Mouse (Mus musculus): Measurements from ENCODE around the gene Poldip2.

Gene Poldip2

GRCm38 (mm10) chr11:78512025-78512957 is at the start of gene Poldip2, which contains the start of gene Tmem199:
Gene Poldip2 (plus strand): TSS chr11:78512193.
Gene Tmem199 (minus strand): TSS chr11:78512172.
- peak; percentile 51 for DNase-seq (ENCODE audit: low spot score)

- no peak for DNase-seq (ENCODE audit: low spot score)
Measured at GRCm38 (mm10) chr11:78462669-78463068, 49.3 kb upstream of the Poldip2 start.

DNA sequence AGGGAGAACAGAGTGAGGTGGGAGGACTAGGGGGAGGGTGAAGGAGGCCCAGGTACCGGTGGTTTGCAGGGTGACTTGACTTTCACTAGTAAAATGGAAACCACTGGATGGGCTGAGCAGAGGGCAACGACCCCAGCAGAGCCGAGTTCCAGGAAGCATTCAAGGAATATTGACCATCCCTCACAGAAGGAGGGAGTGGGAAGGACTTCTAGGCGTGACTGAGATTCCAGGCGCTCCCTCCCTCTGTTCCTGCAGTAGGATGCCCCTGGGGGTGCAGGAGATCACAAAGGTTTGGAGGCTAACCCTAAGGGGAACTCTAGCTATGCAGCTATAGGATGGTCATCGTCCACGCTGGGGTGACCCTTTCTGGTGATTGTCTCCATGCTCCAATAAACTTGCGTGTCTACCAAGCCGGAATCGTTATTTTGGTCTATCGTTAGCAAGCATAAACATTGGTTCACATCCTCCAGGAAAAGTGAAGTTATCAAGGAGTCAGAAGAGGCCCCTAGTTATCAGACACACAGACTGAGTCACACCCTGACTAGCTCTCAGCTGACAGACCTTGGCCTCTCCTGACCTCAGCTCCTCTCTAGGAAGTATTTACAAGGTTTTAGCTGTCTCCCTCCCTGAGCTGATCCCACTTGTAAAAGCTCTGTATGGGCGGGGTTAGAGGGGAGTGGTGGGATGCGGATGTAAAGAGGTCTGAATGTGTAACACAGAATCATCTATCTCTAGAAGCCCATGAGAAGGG is 48.5 kb upstream of the Poldip2 start:
- DNase-seq (ENCODE audit: low spot score), result no peak

DNA sequence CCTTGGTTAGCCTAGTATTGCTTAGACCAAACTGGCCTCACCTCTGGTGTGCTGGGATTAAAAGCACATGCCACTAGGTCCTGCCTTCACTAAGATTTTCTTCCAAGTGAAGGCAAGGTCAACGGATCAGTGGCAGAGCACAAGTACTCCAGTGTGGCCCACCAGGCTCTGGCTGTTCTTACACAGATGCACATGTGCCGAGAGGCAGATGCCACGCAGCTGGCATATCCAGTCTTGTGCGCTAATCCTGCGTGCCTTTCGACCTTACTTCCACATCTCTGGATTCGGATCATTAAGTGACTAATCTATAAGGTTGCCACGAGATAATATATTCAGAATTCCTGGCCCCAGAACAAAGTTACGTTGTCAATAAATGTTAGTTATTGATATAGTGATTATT is 46.9 kb upstream of the Poldip2 start:
- no peak for DNase-seq (ENCODE audit: low spot score)

DNA sequence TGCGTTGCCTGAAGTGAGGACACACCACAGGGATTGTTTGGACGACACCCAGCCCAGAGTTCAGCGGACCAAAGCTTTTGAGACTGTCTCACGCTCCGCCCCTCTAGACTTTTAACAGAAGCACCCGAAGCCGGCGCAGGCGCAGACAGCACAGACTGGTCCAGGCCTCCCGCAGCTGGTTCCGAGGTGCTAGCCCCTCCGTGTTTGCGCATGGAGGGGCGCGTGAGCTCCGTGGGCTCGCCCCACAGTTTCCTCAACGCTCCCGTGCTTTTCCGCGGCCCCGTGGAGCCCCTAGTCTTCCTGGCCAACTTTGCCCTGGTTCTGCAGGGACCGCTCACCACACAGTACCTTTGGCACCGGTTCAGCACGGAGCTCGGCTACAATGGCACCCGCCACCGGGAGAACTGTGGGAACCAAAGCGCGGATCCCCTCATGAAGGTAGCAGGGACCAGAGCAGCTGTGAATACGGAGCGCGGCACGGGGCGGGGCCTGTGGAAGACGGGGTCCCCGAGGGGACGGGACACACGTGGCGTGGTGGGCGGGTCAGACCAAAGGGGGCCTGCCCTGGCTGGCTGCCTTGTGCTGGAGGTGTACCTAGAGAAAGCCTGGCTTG is 46.3 kb upstream of the Poldip2 start, which contains the start of gene Slc46a1:
TSS of gene Slc46a1 (plus strand) at position 130 of the 613 bp plus-strand sequence.
- peak; percentile 50 for DNase-seq (ENCODE audit: low spot score)

- DNase-seq (ENCODE audit: low spot score), result no peak
Measured at GRCm38 (mm10) chr11:78466242-78466912, 45.6 kb upstream of the Poldip2 start.

DNA sequence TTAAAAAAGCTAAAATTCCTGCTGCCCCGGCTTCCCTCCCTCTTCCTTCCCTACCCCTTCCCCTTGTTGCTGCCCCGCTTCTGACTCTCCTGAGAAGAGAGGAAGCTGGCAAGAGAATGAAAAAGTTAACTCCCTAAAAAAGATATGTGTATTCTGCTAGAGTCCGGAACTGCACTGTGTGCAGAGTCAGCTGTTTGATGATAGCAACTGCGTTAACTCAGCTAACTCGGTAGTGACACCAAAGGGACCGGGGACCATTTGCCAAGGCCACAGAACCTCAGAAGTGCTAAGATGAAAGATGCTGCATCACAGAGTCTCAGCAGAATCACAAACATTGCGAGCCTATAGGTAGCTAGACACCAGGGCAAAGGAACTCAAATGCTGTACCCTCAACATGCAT is 44.5 kb upstream of the Poldip2 start:
- DNase-seq (ENCODE audit: low spot score), result no peak

DNA sequence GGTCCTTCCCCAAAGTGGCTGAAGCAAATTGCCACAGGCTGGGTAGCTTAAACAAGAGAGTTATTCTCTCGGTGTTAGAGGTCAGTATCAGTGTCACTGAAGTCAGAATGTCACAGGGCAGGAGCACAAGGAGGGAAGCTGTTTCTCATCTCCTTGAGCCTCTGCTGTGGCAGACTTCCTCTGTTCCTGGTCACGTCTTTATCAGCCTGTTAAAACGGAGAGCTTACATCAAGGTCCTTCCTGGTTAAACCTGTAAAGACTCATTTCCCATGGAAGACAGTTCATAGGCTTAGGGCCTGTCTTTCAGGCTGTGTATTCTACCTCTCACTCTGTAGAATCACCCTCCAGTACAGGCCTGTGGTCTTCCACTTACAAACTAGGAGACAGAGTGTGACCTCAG is 44.1 kb upstream of the Poldip2 start:
- no peak for DNase-seq (ENCODE audit: low spot score)

DNA sequence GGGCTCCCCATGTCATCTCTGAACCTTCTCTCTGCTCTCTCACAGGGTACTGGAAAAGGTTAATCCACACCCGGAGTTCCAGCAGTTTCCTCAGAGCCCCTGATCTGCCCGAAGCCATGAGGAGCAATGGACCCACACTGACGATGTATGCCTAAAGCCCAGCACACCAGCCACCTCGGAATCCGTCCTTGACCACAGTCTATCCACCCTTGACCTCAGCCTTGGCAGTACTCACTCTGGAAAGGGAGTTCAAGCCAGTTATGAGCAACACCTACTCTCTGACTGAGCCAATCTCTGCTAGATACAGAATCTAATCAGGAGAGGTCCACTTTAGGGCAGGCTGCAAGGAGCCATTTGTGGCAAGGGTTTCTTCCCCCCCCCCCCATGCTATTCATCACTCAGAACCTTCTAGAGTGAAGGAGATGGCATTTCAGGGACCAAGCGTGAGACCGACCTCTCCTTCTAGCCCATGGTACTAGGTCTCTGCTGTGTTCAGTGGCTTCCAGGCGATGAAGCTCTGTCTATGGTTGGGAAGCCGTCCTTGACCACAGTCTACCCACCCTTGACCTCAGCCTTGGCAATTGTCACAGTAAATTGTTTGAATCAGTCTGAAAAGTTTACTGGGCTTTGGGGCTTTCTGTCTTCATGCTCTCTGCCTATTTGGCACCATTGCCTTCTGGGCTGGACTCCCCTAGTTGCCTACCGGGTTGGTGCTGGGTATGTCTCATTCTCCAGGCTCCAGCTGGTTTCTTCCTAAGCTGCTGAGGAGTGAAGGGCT is 40.5 kb upstream of the Poldip2 start:
- DNase-seq (ENCODE audit: low spot score), result no peak

- no peak for DNase-seq (ENCODE audit: low spot score)
Measured at GRCm38 (mm10) chr11:78475289-78475688, 36.7 kb upstream of the Poldip2 start.

DNA sequence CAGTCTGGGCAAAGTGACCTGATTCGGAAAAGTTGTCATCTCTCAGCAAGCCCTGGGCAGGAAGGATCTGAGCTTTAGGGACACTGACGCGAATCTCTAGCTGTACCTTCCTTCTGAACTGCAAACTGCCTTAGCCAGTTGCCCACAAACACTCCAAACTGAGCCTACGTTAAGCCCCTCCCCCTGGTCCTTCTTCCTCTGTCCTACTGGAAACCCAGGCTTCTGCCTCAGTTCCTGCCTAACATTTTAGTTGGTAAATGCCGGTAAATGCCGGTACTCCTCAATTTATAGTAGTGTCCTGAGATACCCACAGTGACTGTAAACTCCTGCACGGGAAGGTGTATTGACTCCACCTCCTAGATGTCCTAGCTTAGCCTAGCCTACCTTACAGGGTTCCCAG is 28.4 kb upstream of the Poldip2 start:
- no peak for DNase-seq (ENCODE audit: low spot score)

GRCm38 (mm10) chr11:78488168-78488567 is 23.8 kb upstream of the Poldip2 start:
- no peak for DNase-seq (ENCODE audit: low spot score)

DNA sequence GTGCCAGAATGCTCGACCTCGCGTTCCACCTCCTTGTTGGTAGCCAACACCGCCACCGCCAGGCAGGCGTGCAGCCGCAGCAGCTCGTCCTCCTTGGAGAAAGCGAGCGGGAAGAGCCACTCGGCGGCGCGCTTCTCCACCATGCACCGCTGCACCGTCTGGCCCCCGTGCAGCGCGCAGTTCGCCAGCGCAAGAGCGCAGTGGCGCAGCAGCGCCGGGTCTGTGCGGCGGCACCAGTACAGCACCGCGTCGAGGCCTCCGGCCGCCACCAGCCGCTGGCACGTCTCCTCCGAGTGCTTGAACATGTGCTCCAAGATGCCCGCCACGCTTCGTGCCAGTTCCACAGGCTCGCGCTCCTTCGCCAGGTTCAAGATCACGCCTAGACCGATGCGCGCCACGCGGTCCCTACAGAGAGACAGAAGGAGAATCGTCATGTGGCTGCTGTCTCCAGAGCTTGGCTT is 21.2 kb upstream of the Poldip2 start:
- no peak for DNase-seq (ENCODE audit: low spot score)

DNA sequence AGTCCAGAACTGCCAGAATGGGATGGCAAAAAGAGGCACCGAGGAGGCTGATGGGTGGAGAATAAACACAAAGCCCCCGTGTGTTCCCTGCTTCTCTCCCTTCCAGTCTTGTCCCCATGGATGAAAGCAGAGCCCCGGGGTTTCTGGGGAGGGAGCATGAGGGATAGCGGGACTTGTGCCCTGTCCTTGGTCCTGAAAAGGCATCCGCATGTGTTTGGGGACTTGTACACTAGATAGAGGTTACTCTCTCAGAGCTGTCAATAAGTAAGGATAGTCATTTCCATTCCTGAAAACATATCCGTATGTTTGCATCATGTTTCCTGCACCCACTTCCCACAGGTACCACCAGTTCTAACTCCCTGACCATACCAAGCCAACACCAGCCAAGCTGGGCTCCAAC is 16.1 kb upstream of the Poldip2 start:
- no peak for DNase-seq (ENCODE audit: low spot score)

DNA sequence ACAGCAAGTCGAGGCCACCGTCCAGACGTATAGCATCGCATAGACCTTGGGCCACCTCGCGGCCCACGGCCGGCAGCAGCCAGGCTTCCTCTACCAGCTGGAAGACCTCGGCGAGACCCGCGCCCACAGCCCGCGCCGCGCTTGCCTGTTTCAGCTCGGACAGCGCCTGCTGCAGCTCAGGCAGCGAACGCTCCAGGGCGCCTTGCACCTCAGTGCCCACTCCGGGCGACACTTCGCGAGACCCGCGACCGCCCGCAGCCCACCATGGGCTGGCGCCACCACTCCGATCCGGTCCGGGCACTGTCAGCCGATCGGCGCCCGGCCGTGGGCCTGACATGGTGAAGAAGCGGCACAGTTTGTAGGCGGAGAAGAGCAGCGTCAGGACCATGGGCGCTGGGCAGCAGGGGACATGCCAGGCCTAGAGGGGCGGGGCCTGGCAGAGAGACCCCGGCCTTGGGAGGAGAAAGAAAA is 14.9 kb upstream of the Poldip2 start:
- no peak for DNase-seq (ENCODE audit: low spot score)

DNA sequence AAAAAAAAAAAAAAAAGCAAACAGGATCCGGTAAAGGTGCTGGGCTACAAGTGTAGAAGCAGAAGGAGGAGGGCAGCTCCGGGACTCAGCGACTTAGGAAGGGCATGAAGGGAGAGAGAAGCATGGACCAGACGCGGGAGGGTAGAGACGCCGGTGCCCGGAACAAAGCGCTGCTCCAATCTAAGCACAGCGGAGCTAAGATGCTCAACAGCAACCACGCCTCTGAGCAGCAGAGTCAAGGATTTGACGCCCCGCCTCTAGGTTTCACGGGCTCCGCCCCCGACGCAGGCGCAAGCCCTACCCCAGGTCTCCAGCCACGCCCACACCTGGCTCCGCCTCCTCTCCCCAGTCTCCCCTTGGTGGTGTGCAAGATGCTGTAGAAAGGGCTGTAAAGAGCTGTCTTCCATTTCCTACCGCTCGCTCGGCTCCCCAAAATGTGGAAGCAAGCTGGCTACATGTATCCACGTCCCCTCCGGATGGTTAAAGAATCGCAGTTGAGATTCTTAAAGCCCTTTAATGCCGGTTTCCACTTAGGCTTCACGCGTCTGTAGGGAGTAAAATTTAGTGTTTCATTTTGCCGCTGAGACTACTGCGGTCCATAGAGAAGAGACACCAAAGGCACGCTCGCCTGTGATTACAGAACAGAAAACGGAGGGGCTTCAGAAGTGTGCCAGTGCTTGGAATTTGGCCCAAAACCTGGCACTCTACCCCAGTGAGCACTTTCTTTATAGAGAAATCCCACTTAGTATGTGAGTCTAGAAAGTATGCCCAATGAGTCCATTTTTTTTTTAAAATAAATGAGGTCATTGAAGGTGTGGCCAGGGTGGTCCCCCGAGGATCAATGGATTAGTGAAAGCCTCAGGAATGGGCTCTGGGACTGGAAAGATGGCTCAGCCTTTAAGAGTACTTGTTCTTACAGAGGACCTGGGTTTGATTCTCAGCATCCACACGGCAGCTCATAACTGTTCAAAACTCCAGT is 14.2 kb upstream of the Poldip2 start, which contains the start of gene Sarm1:
TSS of gene Sarm1 (minus strand) at position 211 of the 979 bp plus-strand sequence.
- peak; percentile 38 for DNase-seq (ENCODE audit: low spot score)

- DNase-seq (ENCODE audit: low spot score), result no peak
Measured at GRCm38 (mm10) chr11:78499004-78499403, 13.0 kb upstream of the Poldip2 start, which contains the start of gene Vtn. Gene Vtn (plus strand): TSS chr11:78499091.

DNA sequence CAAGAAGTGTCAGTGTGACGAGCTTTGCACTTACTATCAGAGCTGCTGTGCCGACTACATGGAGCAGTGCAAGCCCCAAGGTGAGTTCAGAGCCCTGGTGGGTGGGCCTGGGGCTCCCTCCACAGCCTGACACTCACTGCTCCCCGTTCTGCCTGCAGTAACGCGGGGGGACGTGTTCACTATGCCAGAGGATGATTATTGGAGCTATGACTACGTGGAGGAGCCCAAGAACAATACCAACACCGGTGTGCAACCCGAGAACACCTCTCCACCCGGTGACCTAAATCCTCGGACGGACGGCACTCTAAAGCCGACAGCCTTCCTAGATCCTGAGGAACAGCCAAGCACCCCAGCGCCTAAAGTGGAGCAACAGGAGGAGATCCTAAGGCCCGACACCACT is 12.4 kb upstream of the Poldip2 start:
- no peak for DNase-seq (ENCODE audit: low spot score)

DNA sequence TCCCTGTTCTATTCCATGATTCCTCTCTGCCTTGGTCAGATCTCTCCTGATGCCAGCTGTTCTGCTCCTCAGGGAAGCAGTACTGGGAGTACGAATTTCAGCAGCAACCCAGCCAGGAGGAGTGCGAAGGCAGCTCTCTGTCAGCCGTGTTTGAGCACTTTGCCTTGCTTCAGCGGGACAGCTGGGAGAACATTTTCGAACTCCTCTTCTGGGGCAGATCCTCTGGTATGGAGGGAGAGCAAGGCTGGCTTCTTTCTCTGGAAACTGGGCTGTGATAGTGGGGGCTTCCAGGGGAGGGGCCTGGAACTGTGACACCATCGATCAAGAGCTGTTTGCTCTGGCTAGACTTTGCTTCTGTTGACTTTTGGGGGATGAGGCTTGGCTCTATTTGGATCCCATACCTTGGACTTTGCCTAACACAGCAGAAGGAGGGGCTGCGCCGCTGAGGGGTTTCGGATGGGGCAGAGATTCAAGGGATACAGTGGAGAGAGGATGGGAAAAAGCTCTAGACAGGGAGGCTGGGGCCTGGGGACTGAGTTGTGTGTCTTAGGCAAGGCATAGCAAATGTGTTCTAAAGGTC is 11.3 kb upstream of the Poldip2 start:
- DNase-seq (ENCODE audit: low spot score), result no peak

Measured in urinary bladder, postnatal 10 days (tissue).